Mouse (Mus musculus): Measurements from ENCODE around the gene Tmem176a. TPM values are rescaled to one million over a fixed set of nuclear protein-coding genes. Genes with fewer than 3 reads are reported as not detected.
A peak's percentile ranks its signal among the peaks of the same experiment; 100 is the strongest.

Gene Tmem176a
- polyA plus RNA-seq (2014; fragmentation: Nextera tagmentation; extraction: Ambion mirVana): 123 and 135 TPM in 2 replicates

DNA sequence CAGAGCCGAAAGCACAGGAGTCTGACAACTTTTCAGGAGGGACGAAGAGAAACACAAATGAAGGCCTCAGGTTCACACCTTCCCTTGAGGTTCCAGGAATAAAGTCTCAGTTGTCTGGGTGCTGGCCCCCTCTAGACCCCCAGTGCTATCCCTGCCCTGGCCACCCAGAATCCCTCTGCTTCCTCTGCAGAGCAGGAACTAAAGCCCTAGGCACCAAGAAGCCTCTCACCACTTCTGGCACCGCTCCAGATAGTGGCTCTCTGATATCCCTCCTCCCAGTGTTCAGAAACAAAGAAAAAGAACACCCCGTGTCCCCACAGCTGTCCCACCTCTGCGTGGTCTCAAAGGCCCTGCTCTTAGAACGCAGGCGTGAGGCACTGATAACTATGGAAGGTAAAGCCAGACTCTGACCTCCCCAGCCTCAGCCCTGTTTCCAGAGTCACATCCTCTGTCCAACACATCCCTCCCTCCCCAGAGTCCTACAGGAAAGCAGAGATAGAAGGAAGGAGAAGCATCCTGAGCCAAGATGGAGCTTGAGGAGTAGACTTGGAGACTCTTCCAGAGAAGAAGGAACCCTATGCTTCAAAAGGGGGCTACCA, at the start of gene Tmem176a:
Gene Tmem176a, plus strand, starts transcription at position 549 of the 599 bp plus-strand sequence.
- peak within 1 kb of the TSS; percentile 91 for H3K27ac ChIP-seq (ENCODE audit: low read depth, low read length)
- peaks cover 49% of the 10 kb centered on the region for H3K36me3 ChIP-seq (ENCODE audit: control insufficient read depth, insufficient read depth, low read length)
- peaks cover 25% of the 10 kb centered on the region for H3K4me1 ChIP-seq (ENCODE audit: control insufficient read depth, insufficient read depth, low read length)
- peak within 1 kb of the TSS; percentile 41 for H3K4me3 ChIP-seq (ENCODE audit: low read length)
- peak within 1 kb of the TSS; percentile 47 for H3K9ac ChIP-seq (ENCODE audit: low read depth, low read length)
- peak within 1 kb of the TSS; percentile 75 for H3K4me2 ChIP-seq (replicated peaks; ENCODE audit: low read depth, low read length)
- H3K9me3 ChIP-seq (ENCODE audit: control insufficient read depth, low read length): no peaks in the 10 kb centered on the region
- H3K27me3 ChIP-seq (ENCODE audit: control insufficient read depth, insufficient read depth, low read length): no peaks in the 10 kb centered on the region
- 9% methylated on average over 7 of the region's 7 CpGs for WGBS
- peak; percentile 54 for ATAC-seq (ENCODE audit: low FRiP score, low TSS enrichment)

DNA sequence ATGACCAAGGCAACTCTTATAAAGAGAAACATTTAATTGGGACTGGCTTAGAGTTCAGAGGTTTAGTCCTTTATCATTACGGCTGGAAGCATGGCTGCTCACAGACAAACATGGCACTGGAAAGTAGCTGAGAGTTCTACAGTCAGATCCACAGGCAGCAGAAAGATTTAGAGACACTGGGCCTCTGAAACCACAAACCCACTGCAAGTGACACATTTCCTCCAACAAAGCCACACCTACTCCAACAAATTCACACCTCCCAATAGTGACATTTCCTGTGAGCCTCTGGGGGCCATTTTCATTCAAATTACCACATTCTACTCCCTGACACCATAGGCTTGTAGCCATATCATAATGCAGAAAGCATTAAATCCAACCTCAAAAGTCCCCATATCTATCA, 38.8 kb upstream of the Tmem176a start:
- no peak overlapping the region for H3K27ac ChIP-seq (ENCODE audit: low read depth, low read length)
- H3K4me1 ChIP-seq (ENCODE audit: control insufficient read depth, insufficient read depth, low read length): no peaks in the 10 kb centered on the region
- H3K27me3 ChIP-seq (ENCODE audit: control insufficient read depth, insufficient read depth, low read length): no peaks in the 10 kb centered on the region
- no peak overlapping the region for H3K9ac ChIP-seq (ENCODE audit: low read depth, low read length)
- no peak overlapping the region for H3K4me2 ChIP-seq (replicated peaks; ENCODE audit: low read depth, low read length)
- H3K9me3 ChIP-seq (ENCODE audit: control insufficient read depth, low read length): no peaks in the 10 kb centered on the region
- no peak overlapping the region for H3K4me3 ChIP-seq (ENCODE audit: low read length)
- no peak for ATAC-seq (ENCODE audit: low FRiP score, low TSS enrichment)
- WGBS: 70% methylated on average over 1 of the region's 1 CpGs
- no peaks in the 10 kb centered on the region for H3K36me3 ChIP-seq (ENCODE audit: control insufficient read depth, insufficient read depth, low read length)

DNA sequence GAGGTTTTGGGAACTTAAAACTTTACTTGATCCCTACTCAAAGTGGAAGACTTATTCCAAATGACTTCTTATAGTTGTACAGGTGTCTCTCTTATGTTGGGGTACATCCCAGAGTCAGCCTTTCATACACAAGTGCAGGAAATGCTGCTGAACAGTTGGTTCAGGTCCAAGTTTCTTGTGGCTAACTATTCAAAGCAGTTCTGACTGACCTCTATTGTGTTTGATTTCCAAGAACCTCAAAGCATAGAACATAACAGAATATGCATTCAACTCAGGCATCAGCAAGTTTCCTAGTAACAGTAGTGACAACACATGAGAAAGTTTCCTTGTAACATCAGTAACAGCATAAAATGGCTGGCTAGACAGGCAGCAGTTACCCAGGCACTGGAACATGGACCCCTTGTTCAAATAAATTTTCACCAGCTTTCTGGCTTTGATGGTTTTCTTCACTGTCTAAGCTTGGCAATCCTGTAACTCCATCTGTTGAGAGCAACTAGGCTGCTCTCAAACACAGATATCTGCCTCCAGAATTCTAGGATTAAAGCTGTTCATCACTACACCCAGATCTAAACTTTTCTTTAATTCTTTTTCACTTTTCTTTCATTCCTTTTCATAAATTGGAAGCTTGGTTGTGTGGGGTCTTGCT, 37.2 kb upstream of the Tmem176a start:
- Histone ChIP-seq H3K4me1 (ENCODE audit: control insufficient read depth, insufficient read depth, low read length) (no peaks in the 10 kb centered on the region), H3K4me2 (replicated peaks; ENCODE audit: low read depth, low read length) (no peak overlapping the region)
- ATAC-seq (ENCODE audit: low FRiP score, low TSS enrichment): no peak

DNA sequence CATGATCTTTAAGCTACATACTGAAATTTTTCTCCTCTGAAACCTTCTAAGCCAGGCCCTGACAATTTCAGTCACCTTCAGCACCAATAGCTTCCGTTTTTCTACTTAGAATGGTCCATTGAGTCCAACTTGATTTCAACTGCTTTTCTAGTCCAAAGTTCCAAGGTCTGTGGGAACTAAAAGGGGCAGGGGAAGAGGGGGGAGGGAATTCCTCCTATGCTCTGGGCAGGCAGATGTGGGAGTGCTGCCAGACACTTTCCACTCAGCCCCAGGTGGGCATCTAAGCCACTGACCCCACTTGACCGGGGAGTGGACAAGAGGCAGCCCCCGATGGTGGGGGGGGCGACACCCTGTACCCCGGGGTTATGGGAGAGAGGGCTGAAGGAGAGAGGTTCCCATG, 36.4 kb upstream of the Tmem176a start:
- WGBS: 81% methylated on average over 5 of the region's 5 CpGs
- Histone ChIP-seq H3K27ac (ENCODE audit: low read depth, low read length) (no peak overlapping the region), H3K9me3 (ENCODE audit: control insufficient read depth, low read length) (no peaks in the 10 kb centered on the region), H3K4me1 (ENCODE audit: control insufficient read depth, insufficient read depth, low read length) (no peaks in the 10 kb centered on the region), H3K9ac (ENCODE audit: low read depth, low read length) (no peak overlapping the region), H3K4me3 (ENCODE audit: low read length) (no peak overlapping the region), H3K36me3 (ENCODE audit: control insufficient read depth, insufficient read depth, low read length) (no peaks in the 10 kb centered on the region), H3K4me2 (replicated peaks; ENCODE audit: low read depth, low read length) (no peak overlapping the region), H3K27me3 (ENCODE audit: control insufficient read depth, insufficient read depth, low read length) (no peaks in the 10 kb centered on the region)
- no peak for ATAC-seq (ENCODE audit: low FRiP score, low TSS enrichment)

More for the DNA sequence above, 37.2 kb upstream of the Tmem176a start:
- Histone ChIP-seq H3K27ac (ENCODE audit: low read depth, low read length) (no peak overlapping the region), H3K9me3 (ENCODE audit: control insufficient read depth, low read length) (no peaks in the 10 kb centered on the region), H3K36me3 (ENCODE audit: control insufficient read depth, insufficient read depth, low read length) (no peaks in the 10 kb centered on the region), H3K4me3 (ENCODE audit: low read length) (no peak overlapping the region), H3K9ac (ENCODE audit: low read depth, low read length) (no peak overlapping the region), H3K27me3 (ENCODE audit: control insufficient read depth, insufficient read depth, low read length) (no peaks in the 10 kb centered on the region)

GRCm38 (mm10) chr6:48806746-48807145, 34.0 kb upstream of the Tmem176a start:
- Histone ChIP-seq H3K4me1 (ENCODE audit: control insufficient read depth, insufficient read depth, low read length) (no peaks in the 10 kb centered on the region), H3K4me2 (replicated peaks; ENCODE audit: low read depth, low read length) (no peak overlapping the region), H3K9ac (ENCODE audit: low read depth, low read length) (no peak overlapping the region), H3K36me3 (ENCODE audit: control insufficient read depth, insufficient read depth, low read length) (no peaks in the 10 kb centered on the region), H3K27me3 (ENCODE audit: control insufficient read depth, insufficient read depth, low read length) (no peaks in the 10 kb centered on the region), H3K4me3 (ENCODE audit: low read length) (no peak overlapping the region), H3K9me3 (ENCODE audit: control insufficient read depth, low read length) (no peaks in the 10 kb centered on the region), H3K27ac (ENCODE audit: low read depth, low read length) (no peak overlapping the region)
- no peak for ATAC-seq (ENCODE audit: low FRiP score, low TSS enrichment)
- WGBS: 89% methylated on average over 3 of the region's 3 CpGs

DNA sequence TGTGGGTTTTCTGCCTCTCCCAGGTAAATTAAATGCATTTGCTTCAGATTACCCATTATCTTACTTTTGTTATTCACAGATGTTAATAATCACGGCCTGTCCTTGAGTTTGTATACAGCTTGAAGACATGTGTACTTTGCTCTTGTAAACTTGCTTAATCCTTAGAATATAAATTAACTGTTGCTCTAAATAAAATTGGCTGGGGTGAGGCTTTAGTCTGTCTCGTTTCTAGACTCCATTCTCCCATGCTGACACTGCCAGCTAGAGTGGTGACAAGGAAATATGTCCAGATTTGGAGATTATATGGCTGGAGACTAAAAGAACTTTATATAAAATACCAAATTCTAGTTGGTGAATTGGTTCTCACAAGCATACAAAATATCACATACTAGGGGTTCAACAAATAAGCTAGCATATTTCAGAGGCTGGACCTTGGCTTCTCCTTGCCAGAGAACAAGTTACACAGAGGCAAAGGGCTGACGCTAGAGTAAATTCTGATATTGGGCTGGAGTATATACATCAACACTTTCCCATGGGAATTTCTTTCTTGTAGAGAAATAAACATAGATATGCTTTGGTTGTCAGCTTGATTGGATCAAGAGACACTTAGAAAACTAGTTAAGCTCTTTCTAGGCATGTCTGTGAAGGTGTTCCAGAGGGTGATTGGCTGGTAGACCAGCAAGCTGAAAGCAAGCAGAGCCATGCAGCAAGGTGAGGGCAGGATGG, 31.1 kb upstream of the Tmem176a start:
- no peak for ATAC-seq (ENCODE audit: low FRiP score, low TSS enrichment)
- no peak overlapping the region for H3K27ac ChIP-seq (ENCODE audit: low read depth, low read length)
- no peak overlapping the region for H3K4me3 ChIP-seq (ENCODE audit: low read length)
- 76% methylated on average over 3 of the region's 3 CpGs for WGBS
- no peak overlapping the region for H3K4me2 ChIP-seq (replicated peaks; ENCODE audit: low read depth, low read length)
- H3K4me1 ChIP-seq (ENCODE audit: control insufficient read depth, insufficient read depth, low read length): no peaks in the 10 kb centered on the region
- no peaks in the 10 kb centered on the region for H3K36me3 ChIP-seq (ENCODE audit: control insufficient read depth, insufficient read depth, low read length)
- no peaks in the 10 kb centered on the region for H3K27me3 ChIP-seq (ENCODE audit: control insufficient read depth, insufficient read depth, low read length)
- H3K9ac ChIP-seq (ENCODE audit: low read depth, low read length): no peak overlapping the region
- no peaks in the 10 kb centered on the region for H3K9me3 ChIP-seq (ENCODE audit: control insufficient read depth, low read length)

GRCm38 (mm10) chr6:48815013-48815412, 25.7 kb upstream of the Tmem176a start:
- Histone ChIP-seq H3K27ac (ENCODE audit: low read depth, low read length) (no peak overlapping the region), H3K4me2 (replicated peaks; ENCODE audit: low read depth, low read length) (no peak overlapping the region), H3K36me3 (ENCODE audit: control insufficient read depth, insufficient read depth, low read length) (no peaks in the 10 kb centered on the region), H3K4me1 (ENCODE audit: control insufficient read depth, insufficient read depth, low read length) (no peaks in the 10 kb centered on the region), H3K27me3 (ENCODE audit: control insufficient read depth, insufficient read depth, low read length) (no peaks in the 10 kb centered on the region), H3K9me3 (ENCODE audit: control insufficient read depth, low read length) (peaks cover 4% of the 10 kb centered on the region; the same call in 1 of the 2 replicates), H3K4me3 (ENCODE audit: low read length) (no peak overlapping the region), H3K9ac (ENCODE audit: low read depth, low read length) (no peak overlapping the region)
- ATAC-seq (ENCODE audit: low FRiP score, low TSS enrichment): no peak

DNA sequence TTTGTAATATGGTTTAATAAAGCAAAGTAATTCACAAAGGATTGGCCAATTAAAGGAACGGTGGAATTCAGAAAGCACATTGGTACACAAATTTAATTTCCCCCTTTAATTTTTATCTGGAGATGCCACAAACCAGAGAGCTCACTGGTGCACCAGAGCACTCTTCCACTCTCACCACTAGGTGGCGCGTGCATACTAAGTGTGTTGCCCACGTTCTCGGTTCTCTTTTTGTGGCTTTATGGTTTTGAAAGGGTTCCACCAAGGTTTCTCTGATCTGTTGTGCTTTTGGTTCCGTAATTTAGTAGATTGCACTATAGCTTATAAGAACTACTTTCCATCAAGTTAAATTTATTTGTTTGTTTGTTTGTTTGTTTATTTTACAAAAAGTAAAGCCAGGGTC, 22.9 kb upstream of the Tmem176a start:
- Histone ChIP-seq H3K4me2 (replicated peaks; ENCODE audit: low read depth, low read length) (no peak overlapping the region), H3K27ac (ENCODE audit: low read depth, low read length) (no peak overlapping the region), H3K4me1 (ENCODE audit: control insufficient read depth, insufficient read depth, low read length) (no peaks in the 10 kb centered on the region), H3K9ac (ENCODE audit: low read depth, low read length) (no peak overlapping the region), H3K27me3 (ENCODE audit: control insufficient read depth, insufficient read depth, low read length) (no peaks in the 10 kb centered on the region), H3K9me3 (ENCODE audit: control insufficient read depth, low read length) (peaks cover 4% of the 10 kb centered on the region; the same call in 1 of the 2 replicates), H3K4me3 (ENCODE audit: low read length) (no peak overlapping the region), H3K36me3 (ENCODE audit: control insufficient read depth, insufficient read depth, low read length) (no peaks in the 10 kb centered on the region)
- WGBS: 5% methylated on average over 6 of the region's 6 CpGs
- ATAC-seq (ENCODE audit: low FRiP score, low TSS enrichment): no peak
